Mouse (Mus musculus) forebrain, embryonic 15.5 days (tissue): ENCODE data around the gene Mdp1. TPM values are rescaled to one million over a fixed set of nuclear protein-coding genes. Genes with fewer than 3 reads are reported as not detected.

Experiments used
- ATAC-seq: fragments of 200-750 bp; cut with Nextera tagmentation; replicated peaks from 2 replicates; pipeline ENCODE4 v1.8.0; 2017; ENCODE audit warnings: mild to moderate bottlenecking, moderate TSS enrichment, moderate library complexity
- H3K27ac ChIP-seq: fragments of 300-500 bp; sonication (generic); replicated peaks from 2 replicates; pipeline ENCODE4 v1.5.1; 2015; ENCODE audit warnings: mild to moderate bottlenecking, inconsistent platforms
- H3K27me3 ChIP-seq: fragments of 300-500 bp; sonication (generic); 2 replicates; pipeline ENCODE4 v1.6.1; 2015; ENCODE audit warnings: inconsistent platforms
- H3K36me3 ChIP-seq: fragments of 300-500 bp; sonication (generic); 2 replicates; pipeline ENCODE4 v1.6.1; 2015; ENCODE audit warnings: mild to moderate bottlenecking, inconsistent platforms
- H3K4me1 ChIP-seq: fragments of 300-500 bp; sonication (generic); 2 replicates; pipeline ENCODE4 v1.6.1; 2015; ENCODE audit warnings: inconsistent platforms
- H3K4me2 ChIP-seq: fragments of 300-500 bp; sonication (generic); replicated peaks from 2 replicates; pipeline ENCODE4 v1.6.1; 2015; ENCODE audit warnings: mild to moderate bottlenecking, inconsistent platforms
- H3K4me3 ChIP-seq: fragments of 300-500 bp; sonication (generic); 2 replicates; pipeline ENCODE4 v1.5.1; 2015; ENCODE audit warnings: mild to moderate bottlenecking, inconsistent platforms
- H3K9ac ChIP-seq: fragments of 300-500 bp; sonication (generic); replicated peaks from 2 replicates; pipeline ENCODE4 v1.6.1; 2015; ENCODE audit warnings: mild to moderate bottlenecking, inconsistent platforms
- H3K9me3 ChIP-seq: fragments of 300-500 bp; sonication (generic); 2 replicates; pipeline ENCODE4 v1.6.1; 2016; ENCODE audit warnings: inconsistent platforms
- WGBS: fragments of 180-500 bp; shearing (Covaris S2); methylation state at CpG from one replicate; pipeline ENCODE4 v1.1.7; 2015; ENCODE audit warnings: mixed read lengths; 5-methylcytosine and 5-hydroxymethylcytosine counted together
- polyA plus RNA-seq: library from polyadenylated mRNA; unstranded; fragments of >200 nt; fragmentation: Nextera tagmentation; extraction: Ambion mirVana; gene quantifications from 2 replicates; pipeline ENCODE4 v1.2.1, GENCODE M21; 2015

Gene Mdp1
- polyA plus RNA-seq, 1 experiment from 2014 or later, result 66.0 TPM

- WGBS, result 98% methylated on average over 14 of the region's 14 CpGs
- Histone ChIP-seq H3K9me3 (no peaks in the 10 kb centered on the region), H3K9ac (no peak overlapping the region), H3K4me1 (peaks cover 28% of the 10 kb centered on the region), H3K36me3 (peaks cover 47% of the 10 kb centered on the region), H3K27ac (no peak overlapping the region), H3K4me3 (no peak overlapping the region), H3K4me2 (no peak overlapping the region), H3K27me3 (no peaks in the 10 kb centered on the region)
- ATAC-seq, result no peak
Observed at GRCm38 (mm10) chr14:55640816-55641215, 19.5 kb downstream of the Mdp1 start.

GRCm38 (mm10) chr14:55637795-55638194 is 22.5 kb downstream of the Mdp1 start, which contains the start of gene Gm49378:
Gm49378 (minus strand) TSS chr14:55637895.
- peaks cover 25% of the 10 kb centered on the region for H3K4me1 ChIP-seq
- WGBS, result 94% methylated on average over 9 of the region's 9 CpGs
- H3K9me3 ChIP-seq, result no peaks in the 10 kb centered on the region
- no peak within 1 kb of the TSS for H3K4me3 ChIP-seq
- no peak within 1 kb of the TSS for H3K9ac ChIP-seq
- H3K4me2 ChIP-seq, result no peak within 1 kb of the TSS
- H3K27me3 ChIP-seq, result no peaks in the 10 kb centered on the region
- H3K36me3 ChIP-seq, result peaks cover 56% of the 10 kb centered on the region
- ATAC-seq, result no peak
- no peak within 1 kb of the TSS for H3K27ac ChIP-seq

- H3K9ac ChIP-seq, result peak within 1 kb of the TSS; percentile 80
- H3K4me2 ChIP-seq, result peak within 1 kb of the TSS; percentile 91
- WGBS, result 1% methylated on average over 33 of the region's 33 CpGs
- peaks cover 67% of the 10 kb centered on the region for H3K36me3 ChIP-seq
- H3K27me3 ChIP-seq, result no peaks in the 10 kb centered on the region
- H3K4me3 ChIP-seq, result peak within 1 kb of the TSS; percentile 77
- peak within 1 kb of the TSS; percentile 89 for H3K27ac ChIP-seq
- peaks cover 17% of the 10 kb centered on the region for H3K4me1 ChIP-seq
- ATAC-seq, result peak; percentile 93
- no peaks in the 10 kb centered on the region for H3K9me3 ChIP-seq
Observed at GRCm38 (mm10) chr14:55635523-55636007, 24.7 kb downstream of the Mdp1 start, which contains the start of gene Ipo4. Ipo4 (minus strand) TSS chr14:55635957.

GRCm38 (mm10) chr14:55634874-55635522 is 25.3 kb downstream of the Mdp1 start:
- peak overlapping the region; percentile 80 for H3K9ac ChIP-seq
- H3K4me3 ChIP-seq, result peak overlapping the region; percentile 77
- H3K27ac ChIP-seq, result peak overlapping the region; percentile 89
- no peaks in the 10 kb centered on the region for H3K9me3 ChIP-seq
- ATAC-seq, result peak; percentile 85
- H3K4me2 ChIP-seq, result peak overlapping the region; percentile 91
- H3K27me3 ChIP-seq, result no peaks in the 10 kb centered on the region
- H3K4me1 ChIP-seq, result peaks cover 17% of the 10 kb centered on the region
- 4% methylated on average over 23 of the region's 23 CpGs for WGBS
- peaks cover 67% of the 10 kb centered on the region for H3K36me3 ChIP-seq

- peaks cover 3% of the 10 kb centered on the region for H3K4me1 ChIP-seq
- H3K4me2 ChIP-seq, result no peak overlapping the region
- H3K9me3 ChIP-seq, result no peaks in the 10 kb centered on the region
- no peak overlapping the region for H3K27ac ChIP-seq
- peaks cover 84% of the 10 kb centered on the region for H3K36me3 ChIP-seq
- no peak overlapping the region for H3K4me3 ChIP-seq
- WGBS, result 49% methylated on average over 5 of the region's 5 CpGs
- H3K9ac ChIP-seq, result no peak overlapping the region
- ATAC-seq, result no peak
- no peaks in the 10 kb centered on the region for H3K27me3 ChIP-seq
Observed at GRCm38 (mm10) chr14:55629312-55629711, 31.0 kb downstream of the Mdp1 start.

GRCm38 (mm10) chr14:55628077-55628827 is 32.1 kb downstream of the Mdp1 start:
- Histone ChIP-seq H3K4me2 (no peak overlapping the region), H3K4me1 (no peaks in the 10 kb centered on the region), H3K27ac (no peak overlapping the region), H3K9ac (no peak overlapping the region), H3K4me3 (no peak overlapping the region), H3K9me3 (no peaks in the 10 kb centered on the region), H3K36me3 (peaks cover 80% of the 10 kb centered on the region), H3K27me3 (no peaks in the 10 kb centered on the region)
- no peak for ATAC-seq
- 92% methylated on average over 27 of the region's 27 CpGs for WGBS

- no peak overlapping the region; the same call in 1 of the 2 replicates for H3K27ac ChIP-seq
- no peak overlapping the region for H3K9ac ChIP-seq
- peak; percentile 59; the same call in 1 of the 2 replicates for ATAC-seq
- peak overlapping the region; percentile 28 for H3K4me2 ChIP-seq
- H3K9me3 ChIP-seq, result no peaks in the 10 kb centered on the region
- no peaks in the 10 kb centered on the region for H3K36me3 ChIP-seq
- 53% methylated on average over 22 of the region's 22 CpGs for WGBS
- 0 out of 2 replicates have a peak, but pooled peaks cover 7% of the 10 kb centered on the region for H3K4me1 ChIP-seq
- peak overlapping the region; percentile 32 for H3K4me3 ChIP-seq
- H3K27me3 ChIP-seq, result no peaks in the 10 kb centered on the region
Observed at GRCm38 (mm10) chr14:55618486-55619195, 41.7 kb downstream of the Mdp1 start.

- no peak within 1 kb of the TSS; the same call in 1 of the 2 replicates for H3K27ac ChIP-seq
- H3K4me3 ChIP-seq, result peak within 1 kb of the TSS; percentile 32
Observed at GRCm38 (mm10) chr14:55617822-55618221, 42.5 kb downstream of the Mdp1 start, which contains the start of gene Rec8. Rec8 (plus strand) TSS chr14:55618037.

GRCm38 (mm10) chr14:55616844-55617243 is 43.5 kb downstream of the Mdp1 start:
- Histone ChIP-seq H3K9me3 (no peaks in the 10 kb centered on the region), H3K36me3 (no peaks in the 10 kb centered on the region), H3K27ac (no peak overlapping the region), H3K27me3 (no peaks in the 10 kb centered on the region), H3K4me3 (no peak overlapping the region), H3K4me2 (no peak overlapping the region), H3K4me1 (0 out of 2 replicates have a peak, but pooled peaks cover 7% of the 10 kb centered on the region), H3K9ac (no peak overlapping the region)
- 79% methylated on average over 2 of the region's 2 CpGs for WGBS
- no peak for ATAC-seq

More at GRCm38 (mm10) chr14:55617822-55618221, 42.5 kb downstream of the Mdp1 start, which contains the start of gene Rec8:
- ATAC-seq, result 0 out of 2 replicates have a peak, but pooled peaks have one; percentile 41
- Histone ChIP-seq H3K4me1 (0 out of 2 replicates have a peak, but pooled peaks cover 7% of the 10 kb centered on the region), H3K27me3 (no peaks in the 10 kb centered on the region), H3K36me3 (no peaks in the 10 kb centered on the region), H3K9me3 (no peaks in the 10 kb centered on the region), H3K9ac (no peak within 1 kb of the TSS), H3K4me2 (peak within 1 kb of the TSS; percentile 28)
- WGBS, result 25% methylated on average over 21 of the region's 21 CpGs

- no peak for ATAC-seq
Observed at GRCm38 (mm10) chr14:55615876-55616275, 44.4 kb downstream of the Mdp1 start.

GRCm38 (mm10) chr14:55614565-55615178 is 45.6 kb downstream of the Mdp1 start:
- 0 out of 2 replicates have a peak, but pooled peaks cover 7% of the 10 kb centered on the region for H3K4me1 ChIP-seq
- no peak for ATAC-seq
- H3K27me3 ChIP-seq, result no peaks in the 10 kb centered on the region
- no peaks in the 10 kb centered on the region for H3K9me3 ChIP-seq
- no peak overlapping the region for H3K4me2 ChIP-seq
- no peak overlapping the region for H3K9ac ChIP-seq
- H3K4me3 ChIP-seq, result no peak overlapping the region
- H3K27ac ChIP-seq, result no peak overlapping the region
- H3K36me3 ChIP-seq, result peaks cover 3% of the 10 kb centered on the region; the same call in 1 of the 2 replicates
- WGBS, result 82% methylated on average over 7 of the region's 7 CpGs

More at GRCm38 (mm10) chr14:55615876-55616275, 44.4 kb downstream of the Mdp1 start:
- H3K4me2 ChIP-seq, result no peak overlapping the region
- no peak overlapping the region for H3K27ac ChIP-seq
- no peak overlapping the region for H3K9ac ChIP-seq
- H3K4me1 ChIP-seq, result 0 out of 2 replicates have a peak, but pooled peaks cover 7% of the 10 kb centered on the region
- no peaks in the 10 kb centered on the region for H3K36me3 ChIP-seq
- no peak overlapping the region for H3K4me3 ChIP-seq
- no peaks in the 10 kb centered on the region for H3K9me3 ChIP-seq
- H3K27me3 ChIP-seq, result no peaks in the 10 kb centered on the region
- 52% methylated on average over 2 of the region's 2 CpGs for WGBS
